Mouse (Mus musculus) ES-Bruce4 (cell line): ENCODE data around the gene Ubb. TPM values are rescaled to one million over a fixed set of nuclear protein-coding genes. Genes with fewer than 3 reads are reported as not detected.

ENCODE experiments used
- H3K27ac ChIP-seq: 2 replicates; pipeline ENCODE4 v1.5.1; 2012; ENCODE audit warnings: low read length, inconsistent platforms; ENCODE audit not compliant: insufficient read depth
- H3K27me3 ChIP-seq: 2 replicates; pipeline ENCODE4 v1.6.1; 2012; ENCODE audit warnings: mild to moderate bottlenecking, low read length, inconsistent platforms; ENCODE audit not compliant: control insufficient read depth, poor library complexity, insufficient read depth, severe bottlenecking
- H3K36me3 ChIP-seq: 2 replicates; pipeline ENCODE4 v1.6.1; 2012; ENCODE audit warnings: inconsistent platforms, mild to moderate bottlenecking, low read length, moderate library complexity; ENCODE audit not compliant: control insufficient read depth, poor library complexity, insufficient read depth, severe bottlenecking
- H3K4me1 ChIP-seq: one replicate; pipeline ENCODE4 v1.8.1; 2011; ENCODE audit warnings: low read length; ENCODE audit not compliant: control insufficient read depth, insufficient read depth
- H3K4me3 ChIP-seq: 2 replicates; pipeline ENCODE4 v1.5.1; 2011; ENCODE audit warnings: low read depth, mild to moderate bottlenecking, low read length
- H3K9ac ChIP-seq: 2 replicates; pipeline ENCODE4 v1.6.1; 2012; ENCODE audit warnings: low read depth, mild to moderate bottlenecking, inconsistent platforms; ENCODE audit not compliant: poor library complexity, severe bottlenecking
- H3K9me3 ChIP-seq: replicated peaks from 2 replicates; pipeline ENCODE4 v1.6.1; 2012; ENCODE audit warnings: mild to moderate bottlenecking, low read length, inconsistent platforms; ENCODE audit not compliant: control insufficient read depth, poor library complexity, insufficient read depth, severe bottlenecking
- CTCF ChIP-seq: IDR thresholded peaks from one replicate; pipeline ENCODE4 v1.8.1; 2011; ENCODE audit warnings: low read depth, low read length
- EP300 ChIP-seq: IDR thresholded peaks from 2 replicates; pipeline ENCODE4 v1.6.1; 2011; ENCODE audit warnings: low read depth, low read length; ENCODE audit not compliant: insufficient read depth
- POLR2A ChIP-seq: IDR thresholded peaks from one replicate; pipeline ENCODE4 v1.8.1; 2011; ENCODE audit warnings: low read length; ENCODE audit not compliant: insufficient read depth
- polyA plus RNA-seq: library from polyadenylated mRNA; stranded (reverse); fragments of >200 nt; gene quantifications from 2 replicates; pipeline ENCODE4 v1.2.4, GENCODE M21; 2011; ENCODE audit warnings: low read depth; ENCODE audit not compliant: missing spikeins, insufficient read depth, insufficient read length

Gene Ubb
- polyA plus RNA-seq, 1 experiment: 640 TPM

- no peak overlapping the region for H3K27ac ChIP-seq
- no peak overlapping the region for H3K4me3 ChIP-seq
- TF ChIP-seq CTCF (no peak), POLR2A (no peak)
- H3K9me3 ChIP-seq: no peaks in the 10 kb centered on the region
- no peaks in the 10 kb centered on the region for H3K27me3 ChIP-seq
- H3K4me1 ChIP-seq: no peaks in the 10 kb centered on the region
- H3K9ac ChIP-seq: no peak overlapping the region
- H3K36me3 ChIP-seq: peaks cover 6% of the 10 kb centered on the region
These were observed 8.1 kb downstream of the Ubb start for GRCm38 (mm10) chr11:62558961-62559646.

GRCm38 (mm10) chr11:62560463-62561016 is 9.6 kb downstream of the Ubb start:
- no peaks in the 10 kb centered on the region for H3K4me1 ChIP-seq
- peak overlapping the region; percentile 2; the same call in 1 of the 2 replicates for H3K9ac ChIP-seq
- TF ChIP-seq EP300 (no peak), POLR2A (no peak), CTCF (no peak)
- H3K4me3 ChIP-seq: peak overlapping the region; percentile 45
- no peaks in the 10 kb centered on the region for H3K27me3 ChIP-seq
- no peaks in the 10 kb centered on the region for H3K9me3 ChIP-seq
- no peak overlapping the region for H3K27ac ChIP-seq
- no peaks in the 10 kb centered on the region for H3K36me3 ChIP-seq

- Histone ChIP-seq H3K9me3 (no peaks in the 10 kb centered on the region), H3K4me1 (peaks cover 3% of the 10 kb centered on the region), H3K9ac (no peak overlapping the region), H3K27ac (no peak overlapping the region), H3K27me3 (no peaks in the 10 kb centered on the region), H3K4me3 (no peak overlapping the region), H3K36me3 (no peaks in the 10 kb centered on the region)
- TF ChIP-seq EP300 (no peak), CTCF (no peak), POLR2A (no peak)
These were observed 12.6 kb downstream of the Ubb start for GRCm38 (mm10) chr11:62563590-62563989.

GRCm38 (mm10) chr11:62565747-62566146 is 14.8 kb downstream of the Ubb start:
- H3K4me3 ChIP-seq: no peak overlapping the region
- H3K27ac ChIP-seq: no peak overlapping the region
- no peaks in the 10 kb centered on the region for H3K27me3 ChIP-seq
- no peaks in the 10 kb centered on the region for H3K9me3 ChIP-seq
- peaks cover 3% of the 10 kb centered on the region for H3K4me1 ChIP-seq
- H3K9ac ChIP-seq: no peak overlapping the region
- no peaks in the 10 kb centered on the region for H3K36me3 ChIP-seq
- TF ChIP-seq EP300 (no peak), CTCF (no peak), POLR2A (no peak)

DNA sequence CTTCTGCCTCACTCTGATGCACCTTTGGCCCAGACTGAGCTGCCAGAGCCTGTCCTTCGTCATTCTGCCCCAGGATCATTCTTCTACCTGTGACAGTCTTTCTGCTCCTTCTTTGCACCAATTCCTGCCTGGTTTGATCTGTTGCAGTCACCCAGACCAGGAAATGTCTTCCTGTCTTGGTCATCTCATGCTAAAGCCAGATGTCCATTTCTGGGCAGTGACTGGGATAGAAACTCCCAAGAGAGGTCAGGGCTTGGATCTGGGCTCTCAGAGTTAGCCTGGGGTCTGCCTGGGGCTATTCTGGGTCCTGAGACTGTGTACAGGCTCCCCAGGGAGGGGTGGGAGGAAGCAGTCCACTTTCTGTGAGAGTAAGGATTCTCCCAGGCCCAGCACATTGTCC is 15.2 kb downstream of the Ubb start:
- Histone ChIP-seq H3K4me1 (peaks cover 3% of the 10 kb centered on the region), H3K27me3 (no peaks in the 10 kb centered on the region), H3K27ac (no peak overlapping the region), H3K36me3 (no peaks in the 10 kb centered on the region), H3K4me3 (no peak overlapping the region), H3K9me3 (no peaks in the 10 kb centered on the region), H3K9ac (no peak overlapping the region)
- TF ChIP-seq CTCF: no peak
- TF ChIP-seq EP300: no peak
- TF ChIP-seq POLR2A: no peak

DNA sequence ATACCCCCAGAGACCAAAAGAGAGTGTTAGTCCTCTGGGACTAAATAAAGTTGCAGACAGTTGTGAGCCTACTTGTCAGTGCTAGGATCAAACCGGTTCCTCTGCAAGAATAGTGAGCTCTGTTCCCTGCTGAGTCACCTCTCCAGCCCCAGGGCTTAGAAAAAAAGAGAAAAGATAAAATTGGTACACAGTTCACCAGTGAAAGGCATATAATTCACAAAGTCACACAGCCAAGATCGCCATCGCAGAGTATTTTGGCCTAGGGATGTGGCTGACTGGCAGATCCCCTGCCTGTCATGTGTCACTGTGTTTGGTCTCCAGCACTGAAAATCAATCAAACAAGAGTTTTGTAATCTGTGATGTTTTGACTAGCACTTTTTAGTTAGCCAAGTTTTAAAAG is 17.3 kb downstream of the Ubb start:
- Histone ChIP-seq H3K9me3 (no peaks in the 10 kb centered on the region), H3K9ac (no peak overlapping the region), H3K36me3 (no peaks in the 10 kb centered on the region), H3K27me3 (no peaks in the 10 kb centered on the region), H3K4me3 (no peak overlapping the region), H3K4me1 (peaks cover 3% of the 10 kb centered on the region), H3K27ac (no peak overlapping the region)
- no peak for TF ChIP-seq EP300
- TF ChIP-seq POLR2A: no peak
- no peak for TF ChIP-seq CTCF
